Mouse (Mus musculus) G1E (cell line): ENCODE results near the gene Tead2. TPM values are rescaled to one million over a fixed set of nuclear protein-coding genes. Genes with fewer than 3 reads are reported as not detected.

ENCODE experiments used
- ATAC-seq: 2 replicates; pipeline ENCODE4 v1.8.0; 2016; ENCODE audit warnings: mild to moderate bottlenecking; ENCODE audit not compliant: insufficient number of reproducible peaks, poor library complexity, low FRiP score, severe bottlenecking; ENCODE audit errors: extremely low read depth
- DNase-seq: peaks from one replicate; pipeline ENCODE4 v3.0.0; 2012; ENCODE audit warnings: low spot score
- H3K27me3 ChIP-seq: 2 replicates; pipeline ENCODE4 v1.6.1; 2012; ENCODE audit warnings: mild to moderate bottlenecking, low read length, inconsistent platforms; ENCODE audit not compliant: insufficient read depth
- H3K36me3 ChIP-seq: replicated peaks from 2 replicates; pipeline ENCODE3; 2012; ENCODE audit warnings: mild to moderate bottlenecking, inconsistent platforms
- H3K4me1 ChIP-seq: 2 replicates; pipeline ENCODE4 v1.6.1; 2012; ENCODE audit warnings: low read depth, low read length, inconsistent platforms, mixed read lengths; ENCODE audit not compliant: insufficient read depth
- H3K4me3 ChIP-seq: 2 replicates; pipeline ENCODE4 v1.5.1; 2012; ENCODE audit warnings: low read depth, mild to moderate bottlenecking, inconsistent platforms, low read length, moderate library complexity, mixed read lengths
- H3K9me3 ChIP-seq: replicated peaks from 2 replicates; pipeline ENCODE4 v1.6.1; 2012; ENCODE audit warnings: inconsistent platforms
- CTCF ChIP-seq: IDR thresholded peaks from 2 replicates; pipeline ENCODE4 v1.5.1; 2012; ENCODE audit warnings: low read depth, low read length, inconsistent platforms, mixed read lengths
- GATA1 ChIP-seq: IDR thresholded peaks from 2 replicates; pipeline ENCODE4 v1.6.1; 2012; ENCODE audit warnings: borderline replicate concordance, low read length, inconsistent platforms, mixed read lengths
- GATA2 ChIP-seq: IDR thresholded peaks from 2 replicates; pipeline ENCODE4 v1.6.1; 2012; ENCODE audit warnings: low read depth, low read length, inconsistent platforms, borderline replicate concordance
- POLR2AphosphoS5 ChIP-seq: IDR thresholded peaks from 2 replicates; pipeline ENCODE4 v1.6.1; 2012; ENCODE audit warnings: low read depth, low read length, inconsistent platforms; ENCODE audit not compliant: insufficient replicate concordance
- TAL1 ChIP-seq: conservative IDR thresholded peaks from 2 replicates; pipeline ENCODE4 v1.6.1; 2012; ENCODE audit warnings: low read depth, low read length, inconsistent platforms, mixed read lengths
- polyA plus RNA-seq: library from polyadenylated mRNA; stranded (reverse); fragments of >175 nt; gene quantifications from 2 replicates; pipeline ENCODE4 v1.2.3, GENCODE M21; 2012
- total RNA-seq, 2 experiments: library from RNA; stranded (forward) in 1 of 2; stranded (reverse) in 1 of 2; fragments of 200-1000 nt in 1 of 2; fragments of >200 nt in 1 of 2; fragmentation: Nextera tagmentation in 1 of 2; gene quantifications; 2 replicates each; pipeline ENCODE4 v1.2.3; 2014 to 2017

The Tead2 gene
- total and polyA plus RNA-seq, 3 experiments = 0.38 TPM; not detected in 2

DNA sequence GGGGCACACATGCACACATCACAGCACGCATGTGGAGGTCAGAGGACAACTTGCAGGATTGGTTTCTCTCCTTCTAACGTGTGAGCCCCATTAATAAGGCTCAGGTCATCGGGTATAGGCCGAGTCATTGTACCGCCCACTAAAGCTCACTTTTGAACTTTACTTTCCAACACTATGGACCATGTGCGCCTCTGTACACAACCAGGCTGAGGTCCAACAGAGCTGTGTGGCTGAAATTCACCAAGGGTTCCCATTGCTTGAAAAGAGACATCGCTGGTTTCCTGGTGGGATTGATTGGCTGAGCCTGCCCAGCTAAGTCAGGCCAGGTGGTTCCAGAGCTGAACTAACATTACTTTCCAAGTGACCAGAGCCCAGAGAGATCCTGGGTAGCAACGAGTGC, 58.1 kb downstream of the Tead2 start:
- peaks cover 22% of the 10 kb centered on the region for H3K27me3 ChIP-seq
- ATAC-seq (no peak), DNase-seq (no peak)
- peaks cover 5% of the 10 kb centered on the region; the same call in 1 of the 2 replicates for H3K4me1 ChIP-seq
- H3K36me3 ChIP-seq = no peaks in the 10 kb centered on the region
- H3K4me3 ChIP-seq = no peak overlapping the region
- TF ChIP-seq POLR2AphosphoS5 (no peak), GATA2 (no peak), TAL1 (no peak), CTCF (no peak), GATA1 (no peak)
- no peaks in the 10 kb centered on the region for H3K9me3 ChIP-seq

DNA sequence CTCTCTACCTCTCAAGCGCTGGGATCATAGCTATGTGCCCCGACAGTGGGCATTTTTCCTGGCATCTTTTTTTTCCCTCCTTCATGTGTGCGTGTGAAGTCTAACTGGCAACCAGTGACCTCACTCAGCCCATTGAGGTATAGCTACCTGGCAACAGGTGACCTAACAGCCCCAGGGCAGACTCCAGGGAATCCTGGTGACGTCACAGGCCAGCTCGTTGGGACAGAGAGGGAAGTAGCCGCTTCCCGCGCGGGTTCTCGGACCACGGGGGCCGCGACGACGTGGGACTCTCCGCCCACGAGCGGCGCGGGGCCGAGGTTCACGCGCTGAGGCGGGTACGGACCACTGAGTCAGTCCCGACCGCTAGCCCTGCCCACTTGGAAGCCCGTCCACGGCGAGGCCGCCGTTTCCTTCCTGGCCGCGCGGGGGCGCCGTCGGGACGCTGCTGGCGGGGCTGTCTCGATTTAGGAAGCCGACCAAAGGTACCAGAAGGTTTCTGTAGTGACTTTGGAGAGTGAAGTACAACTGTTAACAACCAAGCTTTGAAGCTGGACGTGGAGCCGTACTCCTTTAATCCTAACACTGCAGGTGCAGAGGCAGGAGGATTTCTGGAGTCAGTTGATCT, 61.7 kb downstream of the Tead2 start, which contains the start of gene Slc6a21:
Slc6a21 (plus strand) TSS at position 378 of the 625 bp plus-strand sequence.
- DNase-seq = peak; percentile 27
- Histone ChIP-seq H3K27me3 (peaks cover 22% of the 10 kb centered on the region), H3K36me3 (no peaks in the 10 kb centered on the region), H3K9me3 (no peaks in the 10 kb centered on the region), H3K4me1 (peaks cover 5% of the 10 kb centered on the region; the same call in 1 of the 2 replicates), H3K4me3 (no peak within 1 kb of the TSS)
- TF ChIP-seq CTCF (peak; percentile 42; the same call in 1 of the 2 replicates), GATA2 (no peak)
- no peak for ATAC-seq

Other genes starting within 250 kb of the Tead2 start
Only the 20 nearest of the 36 such genes appear.
- 11.5 and 17.8 TPM in 2 replicates for gene Prrg2, start 153.1 kb upstream of the Tead2 start, total RNA-seq (2014; fragmentation: Nextera tagmentation)
- 6.8 and 9.5 TPM in 2 replicates for gene Prrg2, start 153.1 kb upstream of the Tead2 start, total RNA-seq (2017)
- gene Prrg2, start 153.1 kb upstream of the Tead2 start, polyA plus RNA-seq = 34.7 and 38.8 TPM in 2 replicates
- 0.49 TPM in 1 of 2 replicates, not detected in the other for gene Rcn3, start 123.5 kb upstream of the Tead2 start, total RNA-seq (2014; fragmentation: Nextera tagmentation)
- gene Rcn3, start 123.5 kb upstream of the Tead2 start, total RNA-seq (2017) = not detected in 2 replicates
- 0.31 and 0.33 TPM in 2 replicates for gene Rcn3, start 123.5 kb upstream of the Tead2 start, polyA plus RNA-seq
- not detected in 2 replicates for gene Fcgrt, start 111.9 kb upstream of the Tead2 start, total RNA-seq (2014; fragmentation: Nextera tagmentation)
- gene Fcgrt, start 111.9 kb upstream of the Tead2 start, total RNA-seq (2017) = not detected in 2 replicates
- not detected in 2 replicates for gene Fcgrt, start 111.9 kb upstream of the Tead2 start, polyA plus RNA-seq
- 916 and 1,000 TPM in 2 replicates for gene Rps11, start 91.3 kb upstream of the Tead2 start, total RNA-seq (2014; fragmentation: Nextera tagmentation)
- gene Rps11, start 91.3 kb upstream of the Tead2 start, total RNA-seq (2017) = 1,298 and 1,329 TPM in 2 replicates
- gene Rps11, start 91.3 kb upstream of the Tead2 start, polyA plus RNA-seq = 151 and 217 TPM in 2 replicates
- gene Rpl13a, start 87.0 kb upstream of the Tead2 start, total RNA-seq (2014; fragmentation: Nextera tagmentation) = 1,386 and 1,478 TPM in 2 replicates
- 2,356 and 2,406 TPM in 2 replicates for gene Rpl13a, start 87.0 kb upstream of the Tead2 start, total RNA-seq (2017)
- gene Rpl13a, start 87.0 kb upstream of the Tead2 start, polyA plus RNA-seq = 5,469 and 6,084 TPM in 2 replicates
- gene Gm45713, start 79.5 kb upstream of the Tead2 start, total RNA-seq (2014; fragmentation: Nextera tagmentation) = not detected in 2 replicates
- gene Gm45713, start 79.5 kb upstream of the Tead2 start, total RNA-seq (2017) = 0.16 and 0.23 TPM in 2 replicates
- gene Gm45713, start 79.5 kb upstream of the Tead2 start, polyA plus RNA-seq = 1.0 and 1.3 TPM in 2 replicates
- gene Flt3l, start 79.3 kb upstream of the Tead2 start, total RNA-seq (2014; fragmentation: Nextera tagmentation) = 75.7 and 76.5 TPM in 2 replicates
- gene Flt3l, start 79.3 kb upstream of the Tead2 start, total RNA-seq (2017) = 41.0 and 48.6 TPM in 2 replicates
- 31.7 and 38.8 TPM in 2 replicates for gene Flt3l, start 79.3 kb upstream of the Tead2 start, polyA plus RNA-seq
- 82.8 and 124 TPM in 2 replicates for gene Pih1d1, start 61.5 kb upstream of the Tead2 start, total RNA-seq (2014; fragmentation: Nextera tagmentation)
- gene Pih1d1, start 61.5 kb upstream of the Tead2 start, total RNA-seq (2017) = 60.9 and 68.4 TPM in 2 replicates
- gene Pih1d1, start 61.5 kb upstream of the Tead2 start, polyA plus RNA-seq = 46.4 TPM in 2 replicates
- 19.6 and 26.3 TPM in 2 replicates for gene Aldh16a1, start 61.2 kb upstream of the Tead2 start, total RNA-seq (2014; fragmentation: Nextera tagmentation)
- gene Aldh16a1, start 61.2 kb upstream of the Tead2 start, total RNA-seq (2017) = 33.8 and 34.7 TPM in 2 replicates
- 110 and 133 TPM in 2 replicates for gene Aldh16a1, start 61.2 kb upstream of the Tead2 start, polyA plus RNA-seq
- gene Slc17a7, start 51.8 kb upstream of the Tead2 start, total RNA-seq (2014; fragmentation: Nextera tagmentation) = not detected in 2 replicates
- gene Slc17a7, start 51.8 kb upstream of the Tead2 start, total RNA-seq (2017) = 0.06 and 0.11 TPM in 2 replicates
- 0.02 and 0.08 TPM in 2 replicates for gene Slc17a7, start 51.8 kb upstream of the Tead2 start, polyA plus RNA-seq
- not detected in 2 replicates for gene Gfy, start 36.2 kb upstream of the Tead2 start, total RNA-seq (2014; fragmentation: Nextera tagmentation)
- gene Gfy, start 36.2 kb upstream of the Tead2 start, total RNA-seq (2017) = 0.05 and 0.06 TPM in 2 replicates
- gene Gfy, start 36.2 kb upstream of the Tead2 start, polyA plus RNA-seq = not detected in 2 replicates
- gene Pth2, start 34.8 kb upstream of the Tead2 start, total RNA-seq (2014; fragmentation: Nextera tagmentation) = not detected in 2 replicates
- gene Pth2, start 34.8 kb upstream of the Tead2 start, total RNA-seq (2017) = not detected in 2 replicates
- gene Pth2, start 34.8 kb upstream of the Tead2 start, polyA plus RNA-seq = not detected in 2 replicates
- gene Ccdc155, start 10.9 kb upstream of the Tead2 start, total RNA-seq (2014; fragmentation: Nextera tagmentation) = not detected in 2 replicates
- not detected in 2 replicates for gene Ccdc155, start 10.9 kb upstream of the Tead2 start, total RNA-seq (2017)
- gene Ccdc155, start 10.9 kb upstream of the Tead2 start, polyA plus RNA-seq = not detected in 2 replicates
- gene Dkkl1, start 3.6 kb upstream of the Tead2 start, total RNA-seq (2014; fragmentation: Nextera tagmentation) = not detected in 2 replicates
- gene Dkkl1, start 3.6 kb upstream of the Tead2 start, total RNA-seq (2017) = 0.11 TPM in 1 of 2 replicates, not detected in the other
- not detected in 2 replicates for gene Dkkl1, start 3.6 kb upstream of the Tead2 start, polyA plus RNA-seq
- 167 and 172 TPM in 2 replicates for gene Cd37, start 23.4 kb downstream of the Tead2 start, total RNA-seq (2014; fragmentation: Nextera tagmentation)
- 47.3 and 48.7 TPM in 2 replicates for gene Cd37, start 23.4 kb downstream of the Tead2 start, total RNA-seq (2017)
- gene Cd37, start 23.4 kb downstream of the Tead2 start, polyA plus RNA-seq = 51.2 and 75.3 TPM in 2 replicates
- not detected in 2 replicates for gene Slc6a16, start 25.3 kb downstream of the Tead2 start, total RNA-seq (2014; fragmentation: Nextera tagmentation)
- 0.12 and 0.27 TPM in 2 replicates for gene Slc6a16, start 25.3 kb downstream of the Tead2 start, total RNA-seq (2017)
- not detected in 2 replicates for gene Slc6a16, start 25.3 kb downstream of the Tead2 start, polyA plus RNA-seq
- gene Slc6a21, start 61.8 kb downstream of the Tead2 start, total RNA-seq (2014; fragmentation: Nextera tagmentation) = not detected in 2 replicates
- gene Slc6a21, start 61.8 kb downstream of the Tead2 start, total RNA-seq (2017) = 0.23 and 0.38 TPM in 2 replicates
- gene Slc6a21, start 61.8 kb downstream of the Tead2 start, polyA plus RNA-seq = not detected in 2 replicates
- gene Trpm4, start 118.0 kb downstream of the Tead2 start, total RNA-seq (2014; fragmentation: Nextera tagmentation) = not detected in 2 replicates
- gene Trpm4, start 118.0 kb downstream of the Tead2 start, total RNA-seq (2017) = 0.23 and 0.49 TPM in 2 replicates
- 0.11 and 0.21 TPM in 2 replicates for gene Trpm4, start 118.0 kb downstream of the Tead2 start, polyA plus RNA-seq
- gene Hrc, start 119.5 kb downstream of the Tead2 start, total RNA-seq (2014; fragmentation: Nextera tagmentation) = not detected in 2 replicates
- gene Hrc, start 119.5 kb downstream of the Tead2 start, total RNA-seq (2017) = 0.06 and 0.16 TPM in 2 replicates
- not detected in 2 replicates for gene Hrc, start 119.5 kb downstream of the Tead2 start, polyA plus RNA-seq
- 1.4 and 1.5 TPM in 2 replicates for gene Ppfia3, start 151.3 kb downstream of the Tead2 start, total RNA-seq (2014; fragmentation: Nextera tagmentation)
- gene Ppfia3, start 151.3 kb downstream of the Tead2 start, total RNA-seq (2017) = 0.41 and 0.71 TPM in 2 replicates
- gene Ppfia3, start 151.3 kb downstream of the Tead2 start, polyA plus RNA-seq = 1.2 and 1.4 TPM in 2 replicates